8 mouse cellular contexts compared by ENCODE assay signal in the genomic region with DNA sequence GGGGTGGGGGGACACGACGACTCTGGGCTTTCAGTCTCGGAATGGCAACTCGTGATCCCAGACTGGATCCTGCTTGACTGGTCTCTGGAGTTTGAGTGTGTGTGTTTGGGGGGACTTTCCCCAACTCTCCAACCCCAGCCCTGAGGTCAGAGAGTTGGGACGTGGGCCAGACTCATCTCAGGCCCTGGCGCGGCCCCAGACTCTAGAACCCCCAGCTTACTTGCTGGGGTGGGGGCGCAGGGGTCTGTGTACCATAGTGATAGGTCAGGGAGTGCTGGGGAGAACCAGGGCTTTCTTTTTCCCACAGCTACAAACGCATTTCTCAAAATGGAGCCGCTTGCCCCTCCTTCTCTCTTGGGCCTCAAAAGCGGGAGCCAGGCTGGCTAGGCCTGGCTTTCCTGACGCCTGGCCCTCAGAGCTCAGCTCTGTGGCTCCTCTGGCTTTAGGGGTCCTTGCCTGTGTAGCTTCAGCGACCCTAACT. TPM values are rescaled to one million over a fixed set of nuclear protein-coding genes. Genes with fewer than 3 reads are reported as not detected.
DNase-seq lines count a peak whose midpoint lies in the region; ATAC-seq and TF ChIP-seq lines count a peak whose summit lies in the region.

No protein-coding gene starts in this region.

- DNase-seq in kidney, adult 2 months: peak; percentile 40
- DNase-seq in kidney, adult 11 months: no peak
- peak; percentile 61 for DNase-seq in embryo, embryonic 11 days
- DNase-seq in heart, postnatal 4 days: peak; percentile 54
- no peak for DNase-seq in liver, embryonic 11.5 days (ENCODE audit: low spot score)
- no peak for DNase-seq in left cerebral cortex, adult 11 months (ENCODE audit: low spot score)
- no peak for DNase-seq in urinary bladder, postnatal 14 days (ENCODE audit: low spot score)

- H3K4me1 ChIP-seq in kidney, adult 2 months (ENCODE audit: control insufficient read depth, insufficient read depth, low read length): peaks cover 15% of the 10 kb centered on the region
- H3K4me1 ChIP-seq in liver, embryonic 11.5 days (replicated peaks; ENCODE audit: control insufficient read depth, insufficient read depth, low read length): peaks cover 48% of the 10 kb centered on the region
- H3K4me1 ChIP-seq in neural tube, embryonic 15.5 days: peaks cover 64% of the 10 kb centered on the region

- H3K27me3 ChIP-seq in kidney, adult 2 months (replicated peaks; ENCODE audit: control insufficient read depth, insufficient read depth, low read length): no peaks in the 10 kb centered on the region
- H3K27me3 ChIP-seq in liver, embryonic 11.5 days (replicated peaks; ENCODE audit: control insufficient read depth, insufficient read depth, low read length): no peaks in the 10 kb centered on the region
- 0 out of 2 replicates have a peak, but pooled peaks cover 3% of the 10 kb centered on the region for H3K27me3 ChIP-seq in neural tube, embryonic 15.5 days (replicated peaks)

- no peak for ATAC-seq in liver, embryonic 11.5 days (replicated peaks; ENCODE audit: low FRiP score)
- ATAC-seq in neural tube, embryonic 15.5 days (ENCODE audit: low FRiP score): no peak

- TF ChIP-seq CTCF in kidney, adult 2 months (conservative IDR thresholded peaks at IDR 0.05; ENCODE audit: insufficient read depth, insufficient read length, low read depth, low read length): no peak

- peak overlapping the region; percentile 99 for H3K4me2 ChIP-seq in liver, embryonic 11.5 days
- H3K4me2 ChIP-seq in neural tube, embryonic 15.5 days: peak overlapping the region; percentile 82

- 6% methylated on average over 13 of the region's 13 CpGs for WGBS in kidney, adult 2 months
- WGBS in liver, embryonic 11.5 days: 7% methylated on average over 13 of the region's 13 CpGs
- WGBS in neural tube, embryonic 15.5 days: 0% methylated on average over 11 of the region's 13 CpGs

- H3K9me3 ChIP-seq in liver, embryonic 11.5 days (ENCODE audit: control insufficient read depth, low read length): no peaks in the 10 kb centered on the region
- no peaks in the 10 kb centered on the region for H3K9me3 ChIP-seq in neural tube, embryonic 15.5 days (replicated peaks)

- no peaks in the 10 kb centered on the region for H3K36me3 ChIP-seq in kidney, adult 2 months (ENCODE audit: control insufficient read depth, insufficient read depth, low read length)
- H3K36me3 ChIP-seq in liver, embryonic 11.5 days (ENCODE audit: control insufficient read depth, insufficient read depth, low read length): peaks cover under 1% of the 10 kb centered on the region; the same call in 1 of the 2 replicates
- H3K36me3 ChIP-seq in neural tube, embryonic 15.5 days: 0 out of 2 replicates have a peak, but pooled peaks cover 2% of the 10 kb centered on the region

- peak overlapping the region; percentile 83 for H3K9ac ChIP-seq in liver, embryonic 11.5 days (ENCODE audit: low read depth, low read length)
- H3K9ac ChIP-seq in neural tube, embryonic 15.5 days (replicated peaks): peak overlapping the region; percentile 69

- H3K4me3 ChIP-seq in kidney, adult 2 months (ENCODE audit: insufficient read depth, low read depth, low read length): peak overlapping the region; percentile 77
- H3K4me3 ChIP-seq in liver, embryonic 11.5 days (ENCODE audit: low read depth, low read length): peak overlapping the region; percentile 70
- peak overlapping the region; percentile 57 for H3K4me3 ChIP-seq in neural tube, embryonic 15.5 days (replicated peaks)

- TF ChIP-seq POLR2A in kidney, adult 2 months (IDR thresholded peaks at IDR 0.05; ENCODE audit: low read depth, low read length): no peak

- H3K27ac ChIP-seq in kidney, adult 2 months (ENCODE audit: insufficient read depth, low read depth, low read length): peak overlapping the region; percentile 90
- H3K27ac ChIP-seq in liver, embryonic 11.5 days (ENCODE audit: low read depth, low read length): peak overlapping the region; percentile 87
- H3K27ac ChIP-seq in neural tube, embryonic 15.5 days (replicated peaks): peak overlapping the region; percentile 94

RNA-seq across cellular contexts. Expression of gene Lzts2, which starts 4.2 kb away (rescaled TPM):
- polyA plus RNA-seq in kidney, adult 2 months (2012; rRNA removed): 54.7 and 74.3 TPM in 2 replicates
- total RNA-seq in heart, postnatal 4 days (2021): 10 to 100 TPM; 52.6 to 68.0 TPM
- 28.6 and 31.4 TPM in 2 replicates for polyA plus RNA-seq in liver, embryonic 11.5 days (2014; fragmentation: Nextera tagmentation; extraction: Ambion mirVana)
- polyA plus RNA-seq in neural tube, embryonic 15.5 days (2015; fragmentation: Nextera tagmentation; extraction: Ambion mirVana): 23.4 and 28.2 TPM in 2 replicates

RNA-seq across cellular contexts. Expression of gene Mrpl43, which starts 12.1 kb away (rescaled TPM):
- polyA plus RNA-seq in kidney, adult 2 months (2012; rRNA removed): 86.5 and 87.9 TPM in 2 replicates
- total RNA-seq in heart, postnatal 4 days (2021): 10 to 100 TPM; 45.3 to 45.5 TPM
- 62.2 and 65.3 TPM in 2 replicates for polyA plus RNA-seq in liver, embryonic 11.5 days (2014; fragmentation: Nextera tagmentation; extraction: Ambion mirVana)
- polyA plus RNA-seq in neural tube, embryonic 15.5 days (2015; fragmentation: Nextera tagmentation; extraction: Ambion mirVana): 89.1 and 96.2 TPM in 2 replicates

RNA-seq across cellular contexts. Expression of gene Twnk, which starts 12.9 kb away (rescaled TPM):
- polyA plus RNA-seq in kidney, adult 2 months (2012; rRNA removed): 14.8 and 15.0 TPM in 2 replicates
- 10 to 100 TPM; 12.3 to 14.4 TPM for total RNA-seq in heart, postnatal 4 days (2021)
- polyA plus RNA-seq in liver, embryonic 11.5 days (2014; fragmentation: Nextera tagmentation; extraction: Ambion mirVana): 24.9 and 25.1 TPM in 2 replicates
- polyA plus RNA-seq in neural tube, embryonic 15.5 days (2015; fragmentation: Nextera tagmentation; extraction: Ambion mirVana): 12.9 and 15.8 TPM in 2 replicates

RNA-seq across cellular contexts. Expression of gene Pdzd7, which starts 27.1 kb away (rescaled TPM):
- 0.74 and 0.99 TPM in 2 replicates for polyA plus RNA-seq in kidney, adult 2 months (2012; rRNA removed)
- not detected for total RNA-seq in heart, postnatal 4 days (2021)
- polyA plus RNA-seq in liver, embryonic 11.5 days (2014; fragmentation: Nextera tagmentation; extraction: Ambion mirVana): 0.09 TPM in 1 of 2 replicates, not detected in the other
- polyA plus RNA-seq in neural tube, embryonic 15.5 days (2015; fragmentation: Nextera tagmentation; extraction: Ambion mirVana): 1.5 and 2.6 TPM in 2 replicates

RNA-seq across cellular contexts. Expression of gene Sfxn3, which starts 28.9 kb away (rescaled TPM):
- polyA plus RNA-seq in kidney, adult 2 months (2012; rRNA removed): 20.8 and 23.5 TPM in 2 replicates
- total RNA-seq in heart, postnatal 4 days (2021): 10 to 100 TPM; 26.3 to 27.2 TPM
- 6.3 and 6.8 TPM in 2 replicates for polyA plus RNA-seq in liver, embryonic 11.5 days (2014; fragmentation: Nextera tagmentation; extraction: Ambion mirVana)
- 68.6 and 75.8 TPM in 2 replicates for polyA plus RNA-seq in neural tube, embryonic 15.5 days (2015; fragmentation: Nextera tagmentation; extraction: Ambion mirVana)

Comparison
In these comparisons a context has a peak if more than half of its experiments do, and no peak if none do; other contexts are left out.
1. DNase-seq: peak in kidney, adult 2 months (single experiment), embryo, embryonic 11 days (single experiment) and heart, postnatal 4 days (single experiment); none in kidney, adult 11 months (single experiment), liver, embryonic 11.5 days (single experiment), left cerebral cortex, adult 11 months (single experiment) and urinary bladder, postnatal 14 days (single experiment).
2. Peak in every context shown above with its lines, with median percentiles within 50 percentile points of each other: H3K27ac ChIP-seq and H3K4me3 ChIP-seq.